Mouse (Mus musculus) lung, postnatal 0 days (tissue): Measurements from ENCODE around the gene Ncor2. TPM values are rescaled to one million over a fixed set of nuclear protein-coding genes. Genes with fewer than 3 reads are reported as not detected.

Source experiments
- ATAC-seq: fragments of 200-750 bp; cut with Nextera tagmentation; 2 replicates; pipeline ENCODE4 v1.8.0; 2017; ENCODE audit warnings: moderate library complexity
- DNase-seq: peaks from one replicate; pipeline ENCODE4 v3.0.0-alpha.2; 2016; ENCODE audit warnings: low spot score
- H3K27ac ChIP-seq: fragments of 300-500 bp; sonication (generic); 2 replicates; pipeline ENCODE4 v1.5.1; 2014; ENCODE audit warnings: antibody characterized with exemption, mild to moderate bottlenecking, low read length, mixed read lengths
- H3K27me3 ChIP-seq: fragments of 300-500 bp; sonication (generic); replicated peaks from 2 replicates; pipeline ENCODE4 v1.6.1; 2014; ENCODE audit warnings: low read length, mixed read lengths; ENCODE audit not compliant: insufficient read depth
- H3K36me3 ChIP-seq: fragments of 300-500 bp; sonication (generic); 2 replicates; pipeline ENCODE4 v1.6.1; 2014; ENCODE audit warnings: low read length, mixed read lengths; ENCODE audit not compliant: insufficient read depth
- H3K4me1 ChIP-seq: fragments of 300-500 bp; sonication (generic); 2 replicates; pipeline ENCODE4 v1.6.1; 2014; ENCODE audit warnings: antibody characterized with exemption, low read depth, low read length, mixed read lengths; ENCODE audit not compliant: insufficient read depth
- H3K4me2 ChIP-seq: fragments of 300-500 bp; sonication (generic); replicated peaks from 2 replicates; pipeline ENCODE4 v1.6.1; 2014; ENCODE audit warnings: low read depth, mild to moderate bottlenecking, low read length, moderate library complexity, mixed read lengths
- H3K4me3 ChIP-seq: fragments of 300-500 bp; sonication (generic); 2 replicates; pipeline ENCODE4 v1.5.1; 2014; ENCODE audit warnings: low read depth, low read length
- H3K9ac ChIP-seq: fragments of 300-500 bp; sonication (generic); replicated peaks from 2 replicates; pipeline ENCODE4 v1.6.1; 2014; ENCODE audit warnings: low read depth, mild to moderate bottlenecking
- H3K9me3 ChIP-seq: fragments of 300-500 bp; sonication (generic); 2 replicates; pipeline ENCODE4 v1.6.1; 2016; ENCODE audit warnings: low read length, mixed read lengths
- CTCF ChIP-seq: IDR thresholded peaks from 2 replicates; pipeline ENCODE4 v1.5.1; 2016; ENCODE audit warnings: antibody characterized with exemption, mild to moderate bottlenecking
- EP300 ChIP-seq: IDR thresholded peaks from 2 replicates; pipeline ENCODE4 v1.6.1; 2016; ENCODE audit warnings: antibody characterized with exemption, mild to moderate bottlenecking, control low read depth
- WGBS: fragments of 180-500 bp; shearing (Covaris S2); extraction: QIAGEN DNeasy Blood & Tissue Kit; methylation state at CpG from one replicate; pipeline ENCODE4 v1.1.7; 2014; 5-methylcytosine and 5-hydroxymethylcytosine counted together
- polyA plus RNA-seq: library from polyadenylated mRNA; unstranded; fragments of >200 nt; fragmentation: Nextera tagmentation; extraction: Ambion mirVana; gene quantifications from 2 replicates; pipeline ENCODE4 v1.2.1, GENCODE M21; 2015

Gene Ncor2
- polyA plus RNA-seq, 1 experiment from 2014 or later: 20.2 TPM

- no peak overlapping the region for H3K27ac ChIP-seq
- H3K4me3 ChIP-seq: no peak overlapping the region
- TF ChIP-seq EP300: no peak
- TF ChIP-seq CTCF: no peak
- no peaks in the 10 kb centered on the region for H3K27me3 ChIP-seq
- H3K4me1 ChIP-seq: peaks cover 5% of the 10 kb centered on the region; the same call in 1 of the 2 replicates
- no peaks in the 10 kb centered on the region for H3K36me3 ChIP-seq
- H3K4me2 ChIP-seq: no peak overlapping the region
- H3K9ac ChIP-seq: no peak overlapping the region
- 49% methylated on average over 2 of the region's 2 CpGs for WGBS
- DNase-seq: peak; percentile 37
- ATAC-seq: peak; percentile 69
- no peaks in the 10 kb centered on the region for H3K9me3 ChIP-seq
Observed at GRCm38 (mm10) chr5:124989724-124990123, 189.3 kb downstream of the Ncor2 start.

- Histone ChIP-seq H3K27ac (no peak overlapping the region), H3K4me3 (no peak overlapping the region), H3K9me3 (peaks cover 3% of the 10 kb centered on the region; the same call in 1 of the 2 replicates), H3K4me1 (no peaks in the 10 kb centered on the region), H3K9ac (no peak overlapping the region), H3K36me3 (no peaks in the 10 kb centered on the region), H3K27me3 (no peaks in the 10 kb centered on the region), H3K4me2 (no peak overlapping the region)
- DNase-seq: no peak
- no peak for TF ChIP-seq EP300
- 83% methylated on average over 5 of the region's 5 CpGs for WGBS
- ATAC-seq: no peak
Observed at GRCm38 (mm10) chr5:124986656-124987055, 192.4 kb downstream of the Ncor2 start.

GRCm38 (mm10) chr5:124986222-124986621, 192.8 kb downstream of the Ncor2 start:
- DNase-seq: no peak
- peaks cover 3% of the 10 kb centered on the region; the same call in 1 of the 2 replicates for H3K9me3 ChIP-seq
- no peaks in the 10 kb centered on the region for H3K36me3 ChIP-seq
- H3K27me3 ChIP-seq: no peaks in the 10 kb centered on the region
- WGBS: 85% methylated on average over 5 of the region's 5 CpGs
- no peak overlapping the region for H3K4me2 ChIP-seq
- no peak for ATAC-seq
- no peak overlapping the region for H3K4me3 ChIP-seq
- TF ChIP-seq CTCF (peak; percentile 47), EP300 (no peak)
- H3K9ac ChIP-seq: no peak overlapping the region
- no peak overlapping the region for H3K27ac ChIP-seq
- H3K4me1 ChIP-seq: no peaks in the 10 kb centered on the region

GRCm38 (mm10) chr5:124969790-124970189, 209.2 kb downstream of the Ncor2 start:
- WGBS: 26% methylated on average over 8 of the region's 8 CpGs
- Histone ChIP-seq H3K4me1 (no peaks in the 10 kb centered on the region), H3K27ac (no peak overlapping the region), H3K9ac (no peak overlapping the region), H3K27me3 (no peaks in the 10 kb centered on the region), H3K4me2 (no peak overlapping the region), H3K9me3 (no peaks in the 10 kb centered on the region), H3K4me3 (no peak overlapping the region), H3K36me3 (no peaks in the 10 kb centered on the region)
- peak; percentile 53 for ATAC-seq
- DNase-seq: peak; percentile 30
- TF ChIP-seq CTCF (no peak), EP300 (0 out of 2 replicates have a peak, but pooled peaks have one; percentile 24)

Other genes with a start within 250 kb of the Ncor2 start
- gene Rflna, start 176.0 kb downstream of the Ncor2 start, polyA plus RNA-seq: 15.6 and 17.1 TPM in 2 replicates
- gene Scarb1, start 161.9 kb upstream of the Ncor2 start, polyA plus RNA-seq: 54.9 and 64.9 TPM in 2 replicates
- 0.63 and 0.77 TPM in 2 replicates for gene Gm10382, start 210.1 kb upstream of the Ncor2 start, polyA plus RNA-seq
- gene Ubc, start 211.0 kb upstream of the Ncor2 start, polyA plus RNA-seq: 751 and 865 TPM in 2 replicates